Mouse (Mus musculus) cortical plate, adult 2 months (tissue): Measurements from ENCODE around the gene Aco2.

ENCODE experiments used
- CTCF ChIP-seq: fragments of 200-500 bp; IDR thresholded peaks from 2 replicates; pipeline ENCODE4 v1.5.1; 2011; ENCODE audit warnings: mild to moderate bottlenecking, control low read depth, low read length; ENCODE audit not compliant: insufficient read depth; ENCODE audit errors: extremely low read depth
- POLR2A ChIP-seq: fragments of 200-500 bp; IDR thresholded peaks from 2 replicates; pipeline ENCODE4 v1.6.1; 2011; ENCODE audit warnings: mild to moderate bottlenecking, low read length, control low read depth; ENCODE audit not compliant: insufficient read depth; ENCODE audit errors: extremely low read depth

DNA sequence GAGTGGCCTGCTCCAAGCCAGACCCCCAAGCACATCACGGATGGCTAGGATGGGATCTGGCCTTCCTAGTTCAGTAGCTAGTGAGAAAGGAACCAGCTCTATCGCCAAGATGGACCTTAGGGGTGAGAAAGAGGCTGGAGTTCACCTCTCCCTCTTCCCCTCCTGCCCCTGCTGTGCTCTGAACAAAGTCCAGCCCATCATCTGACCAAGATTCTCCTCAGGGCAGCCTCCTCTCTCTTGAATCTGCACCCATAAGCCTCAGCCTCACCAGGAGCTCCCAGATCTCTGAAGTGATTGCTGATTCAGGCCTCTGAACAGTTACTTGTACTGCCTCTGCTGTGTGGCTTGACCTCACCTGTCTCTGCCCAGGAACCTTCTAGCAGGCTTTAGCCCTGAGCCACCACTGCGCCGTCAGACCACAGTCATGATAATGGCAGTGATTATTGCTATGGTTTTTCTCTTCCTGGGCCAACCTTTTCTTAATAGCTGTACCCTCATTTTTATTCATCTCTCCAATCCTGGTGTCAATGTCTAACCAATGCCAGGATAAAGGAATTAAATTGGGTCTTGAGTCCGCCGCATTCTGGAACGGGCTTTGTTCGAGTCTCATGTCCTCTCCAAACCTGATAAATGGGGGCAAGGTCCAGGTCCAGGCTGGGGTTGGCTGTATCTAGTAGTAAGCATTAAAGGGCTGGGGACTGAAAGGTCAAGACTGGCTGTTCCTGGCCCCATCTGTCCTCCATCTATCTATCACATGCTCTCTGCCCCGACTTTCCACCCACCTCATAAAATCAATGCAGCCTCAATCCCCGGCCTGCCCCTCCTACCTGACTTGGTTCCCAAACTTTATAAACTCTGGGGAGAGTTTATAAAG is 36.9 kb upstream of the Aco2 start:
- TF ChIP-seq POLR2A (no peak), CTCF (no peak)
